Mouse (Mus musculus) small intestine, adult 2 months (tissue): ENCODE results near the gene Hist2h3b.

ENCODE experiments used
- CTCF ChIP-seq: fragments of 200-500 bp; IDR thresholded peaks from 2 replicates; pipeline ENCODE4 v1.5.1; 2012; ENCODE audit warnings: low read depth, mild to moderate bottlenecking, control low read depth, inconsistent platforms, low read length, moderate library complexity, mixed read lengths; ENCODE audit not compliant: insufficient replicate concordance, insufficient read length; ENCODE audit errors: extremely low read depth
- POLR2A ChIP-seq: fragments of 200-500 bp; IDR thresholded peaks from 2 replicates; pipeline ENCODE4 v1.6.1; 2012; ENCODE audit warnings: low read depth, mild to moderate bottlenecking, control low read depth, inconsistent platforms, low read length, moderate library complexity

DNA sequence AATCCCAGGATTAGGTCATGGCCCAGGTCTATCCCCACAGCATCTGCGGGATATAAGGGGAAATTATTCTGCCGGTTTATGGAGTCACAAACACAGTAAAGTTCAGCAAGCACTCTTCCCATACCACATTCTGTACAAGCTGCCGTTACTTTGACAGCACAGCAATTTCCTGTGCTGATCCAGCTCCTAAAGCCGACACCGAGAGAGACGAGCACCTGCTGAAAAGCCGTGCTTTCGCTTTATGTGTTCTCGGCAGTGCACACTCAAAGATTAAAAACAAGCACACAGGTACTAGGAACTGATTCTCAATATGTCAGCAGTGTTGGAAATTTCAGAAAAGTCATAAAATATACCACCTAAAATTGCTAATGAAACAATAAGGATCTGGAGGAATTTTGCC, 38.1 kb downstream of the Hist2h3b start:
- no peak for TF ChIP-seq POLR2A
- TF ChIP-seq CTCF = no peak
